Mouse (Mus musculus) stomach, embryonic 14.5 days (tissue): ENCODE results near the gene Cybb. TPM values are rescaled to one million over a fixed set of nuclear protein-coding genes. Genes with fewer than 3 reads are reported as not detected.

Source experiments
- ATAC-seq: fragments of 200-750 bp; cut with Nextera tagmentation; 2 replicates; pipeline ENCODE4 v1.8.0; 2017; ENCODE audit warnings: low read depth, moderate TSS enrichment; ENCODE audit not compliant: insufficient number of reproducible peaks, insufficient read depth, low FRiP score
- H3K27ac ChIP-seq: fragments of 300-500 bp; sonication (generic); 2 replicates; pipeline ENCODE4 v1.5.1; 2014; ENCODE audit warnings: mild to moderate bottlenecking, low read length, moderate library complexity, mixed read lengths
- H3K27me3 ChIP-seq: fragments of 300-500 bp; sonication (generic); 2 replicates; pipeline ENCODE4 v1.6.1; 2014; ENCODE audit warnings: low read length, control low read depth, mixed read lengths; ENCODE audit not compliant: control insufficient read depth, insufficient read depth
- H3K36me3 ChIP-seq: fragments of 300-500 bp; sonication (generic); 2 replicates; pipeline ENCODE4 v1.6.1; 2014; ENCODE audit warnings: mild to moderate bottlenecking, control low read depth, low read length, moderate library complexity, mixed read lengths; ENCODE audit not compliant: control insufficient read depth, insufficient read depth
- H3K4me1 ChIP-seq: fragments of 300-500 bp; sonication (generic); 2 replicates; pipeline ENCODE4 v1.6.1; 2014; ENCODE audit warnings: low read length, control low read depth, mixed read lengths; ENCODE audit not compliant: control insufficient read depth, insufficient read depth
- H3K4me2 ChIP-seq: fragments of 300-500 bp; sonication (generic); replicated peaks from 2 replicates; pipeline ENCODE4 v1.6.1; 2014; ENCODE audit warnings: low read depth, low read length, control low read depth
- H3K4me3 ChIP-seq: fragments of 300-500 bp; sonication (generic); 2 replicates; pipeline ENCODE4 v1.5.1; 2014; ENCODE audit warnings: low read depth, low read length, control low read depth
- H3K9ac ChIP-seq: fragments of 300-500 bp; sonication (generic); replicated peaks from 2 replicates; pipeline ENCODE4 v1.6.1; 2014; ENCODE audit warnings: low read depth, mild to moderate bottlenecking, control low read depth, low read length, moderate library complexity, mixed read lengths
- H3K9me3 ChIP-seq: fragments of 300-500 bp; sonication (generic); 2 replicates; pipeline ENCODE4 v1.6.1; 2016; ENCODE audit warnings: low read depth, low read length, control low read depth; ENCODE audit not compliant: control insufficient read depth
- WGBS: fragments of 180-500 bp; shearing (Covaris S2); extraction: QIAGEN DNeasy Blood & Tissue Kit; methylation state at CpG from one replicate; pipeline ENCODE4 v1.1.7; 2014; 5-methylcytosine and 5-hydroxymethylcytosine counted together
- polyA plus RNA-seq: library from polyadenylated mRNA; unstranded; fragments of >200 nt; fragmentation: Nextera tagmentation; extraction: Ambion mirVana; gene quantifications from 2 replicates; pipeline ENCODE4 v1.2.1, GENCODE M21; 2014

The Cybb gene
- polyA plus RNA-seq, 1 experiment from 2014 or later, result 3.3 TPM

DNA sequence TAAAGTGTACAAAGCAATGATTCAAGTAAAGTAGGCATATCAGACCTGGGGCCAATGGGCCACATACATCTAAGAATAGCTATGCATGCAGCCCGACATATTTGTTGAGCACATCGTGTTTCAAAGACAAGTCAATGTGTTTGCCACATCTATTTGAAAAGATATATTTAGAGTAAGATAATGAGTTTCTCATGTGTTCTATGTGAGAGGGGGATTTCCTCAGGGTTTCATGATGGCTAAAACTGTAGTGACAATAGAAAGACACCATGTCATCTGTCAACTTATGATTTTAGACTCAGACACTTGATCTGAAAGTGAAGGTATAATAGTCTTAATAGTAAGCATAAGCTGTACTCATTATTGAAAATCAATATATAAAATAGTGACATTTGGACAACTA, 48.3 kb downstream of the Cybb start:
- Histone ChIP-seq H3K27me3 (no peaks in the 10 kb centered on the region), H3K9me3 (no peaks in the 10 kb centered on the region), H3K4me3 (no peak overlapping the region), H3K4me1 (no peaks in the 10 kb centered on the region), H3K4me2 (no peak overlapping the region), H3K27ac (no peak overlapping the region), H3K36me3 (no peaks in the 10 kb centered on the region), H3K9ac (no peak overlapping the region)
- ATAC-seq, result no peak
- WGBS, result 87% methylated on average over 2 of the region's 2 CpGs

DNA sequence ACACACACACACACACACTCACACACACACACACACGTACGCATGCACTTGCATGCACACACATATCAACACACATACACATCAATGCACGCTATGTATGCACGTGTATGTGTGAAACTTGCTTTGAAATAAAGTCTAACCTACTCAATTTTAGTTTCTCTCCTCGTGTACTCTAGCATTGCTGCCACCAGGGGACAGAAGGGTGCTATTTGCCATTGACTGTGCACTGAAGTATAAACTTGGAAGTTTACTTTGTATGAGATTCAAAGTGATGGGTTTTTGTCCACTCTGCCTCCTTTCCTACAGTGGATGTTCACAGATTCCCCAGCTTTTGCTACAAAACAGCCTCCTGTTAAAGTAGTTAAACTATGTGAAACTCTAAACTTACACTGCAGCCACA, 73.7 kb downstream of the Cybb start:
- 81% methylated on average over 5 of the region's 5 CpGs for WGBS
- Histone ChIP-seq H3K9ac (no peak overlapping the region), H3K4me3 (no peak overlapping the region), H3K4me2 (no peak overlapping the region), H3K27me3 (no peaks in the 10 kb centered on the region), H3K36me3 (no peaks in the 10 kb centered on the region), H3K9me3 (no peaks in the 10 kb centered on the region), H3K27ac (no peak overlapping the region), H3K4me1 (no peaks in the 10 kb centered on the region)
- ATAC-seq, result no peak

Other genes starting within 250 kb of the Cybb start
- not detected in 2 replicates for gene Gm14862, start 230.9 kb downstream of the Cybb start, polyA plus RNA-seq
- 4.1 and 5.0 TPM in 2 replicates for gene Xk, start 215.0 kb downstream of the Cybb start, polyA plus RNA-seq
- 1.1 TPM in 1 of 2 replicates, not detected in the other for gene H2al1m, start 204.0 kb downstream of the Cybb start, polyA plus RNA-seq
- not detected in 2 replicates for gene H2al1k, start 137.1 kb downstream of the Cybb start, polyA plus RNA-seq
- not detected in 2 replicates for gene H2al1o, start 84.6 kb upstream of the Cybb start, polyA plus RNA-seq
- gene Dynlt3, start 175.2 kb upstream of the Cybb start, polyA plus RNA-seq, result 67.8 and 71.9 TPM in 2 replicates